In the genomic region with DNA sequence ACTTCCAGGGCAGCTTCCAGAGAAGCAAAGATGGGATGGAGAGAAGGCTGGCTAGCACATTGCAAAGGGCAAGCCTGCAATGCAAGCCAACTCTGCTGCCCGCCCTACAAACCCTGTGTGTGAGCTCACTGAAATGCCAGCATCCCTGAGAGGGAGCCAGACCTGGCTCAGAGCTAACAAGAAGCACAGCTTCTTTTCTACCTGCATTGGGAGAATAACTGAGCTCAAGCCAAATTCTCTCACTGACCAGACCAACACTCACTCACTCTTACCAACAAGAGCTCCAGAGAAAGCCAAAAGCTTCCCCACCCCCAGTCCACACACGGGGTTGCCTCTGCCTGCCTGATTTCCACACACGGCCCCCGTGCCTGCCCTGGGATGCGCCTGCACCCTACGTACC, we compare ENCODE assay signal across 14 mouse cellular contexts. TPM values are rescaled to one million over a fixed set of nuclear protein-coding genes. Genes with fewer than 3 reads are reported as not detected.
DNase-seq lines count a peak whose midpoint lies in the region; ATAC-seq and TF ChIP-seq lines count a peak whose summit lies in the region.
"Had no signal": no experiment of that assay in that cellular context is flagged by ENCODE, and none has a peak within 500 bp of the region (broad histone marks: within the 10 kb centered on the region; RNA-seq: fewer than 3 reads in every experiment).

No protein-coding gene starts in this region.

- H3K36me3 ChIP-seq in hindbrain, embryonic 10.5 days = peaks cover 84% of the 10 kb centered on the region
- H3K36me3 ChIP-seq in hindbrain, embryonic 14.5 days (replicated peaks; ENCODE audit: control insufficient read depth, insufficient read depth) = peaks cover 29% of the 10 kb centered on the region
- H3K36me3 ChIP-seq in forebrain, postnatal 0 days (ENCODE audit: insufficient read depth) = peaks cover 18% of the 10 kb centered on the region; the same call in 1 of the 2 replicates

- no peak overlapping the region for H3K4me2 ChIP-seq in hindbrain, embryonic 14.5 days (replicated peaks)
- no peak overlapping the region for H3K4me2 ChIP-seq in forebrain, postnatal 0 days (ENCODE audit: low read depth)
- H3K4me2 ChIP-seq: hindbrain, embryonic 15.5 days had no signal

- no peaks in the 10 kb centered on the region for H3K27me3 ChIP-seq in hindbrain, embryonic 10.5 days (ENCODE audit: insufficient read depth, poor library complexity, severe bottlenecking)
- H3K27me3 ChIP-seq in hindbrain, embryonic 14.5 days (ENCODE audit: control insufficient read depth, insufficient read depth, low read length) = no peaks in the 10 kb centered on the region
- H3K27me3 ChIP-seq in forebrain, postnatal 0 days (ENCODE audit: insufficient read depth, low read length) = no peaks in the 10 kb centered on the region
- H3K27me3 ChIP-seq: hindbrain, embryonic 15.5 days had no signal

- peaks cover 47% of the 10 kb centered on the region for H3K4me1 ChIP-seq in hindbrain, embryonic 10.5 days (replicated peaks)
- no peaks in the 10 kb centered on the region for H3K4me1 ChIP-seq in hindbrain, embryonic 14.5 days (replicated peaks; ENCODE audit: control insufficient read depth, insufficient read depth, low read length)
- no peaks in the 10 kb centered on the region for H3K4me1 ChIP-seq in forebrain, postnatal 0 days (ENCODE audit: insufficient read depth)
- H3K4me1 ChIP-seq: hindbrain, embryonic 15.5 days had no signal

- ATAC-seq in hindbrain, embryonic 14.5 days (ENCODE audit: low FRiP score) = no peak
- ATAC-seq in monocyte, adult 5-6 weeks (replicated peaks; ENCODE audit: insufficient number of reproducible peaks, low FRiP score, low TSS enrichment, poor library complexity, severe bottlenecking) = no peak
- no peak for ATAC-seq in forebrain, postnatal 0 days
- ATAC-seq: forebrain, embryonic 14.5 days had no signal

- DNase-seq in hindbrain, embryonic 10.5 days (ENCODE audit: low spot score) = no peak
- no peak for DNase-seq in hindbrain, embryonic 14.5 days (ENCODE audit: low spot score)
- DNase-seq in thymus, postnatal 4 days = peak; percentile 44
- no peak for DNase-seq in thymus, postnatal 10 days (ENCODE audit: low spot score in 2 of 2)
- DNase-seq in cerebellum, postnatal 25 days = peak; percentile 69 to 77
- DNase-seq in forebrain, postnatal 0 days = no peak
- DNase-seq: kidney, postnatal 10 days; lung, adult 18-20 months; spleen, adult 18-20 months had no signal

- 89% methylated on average over 6 of the region's 6 CpGs for WGBS in hindbrain, embryonic 10.5 days
- WGBS in hindbrain, embryonic 14.5 days = 96% methylated on average over 6 of the region's 6 CpGs
- WGBS in forebrain, postnatal 0 days = 91% methylated on average over 6 of the region's 6 CpGs

- no peak for TF ChIP-seq CTCF in forebrain, postnatal 0 days (IDR thresholded peaks at IDR 0.05; ENCODE audit: low read depth)

- no peak overlapping the region for H3K4me3 ChIP-seq in hindbrain, embryonic 10.5 days
- H3K4me3 ChIP-seq in hindbrain, embryonic 14.5 days (replicated peaks; ENCODE audit: low read length) = no peak overlapping the region
- no peak overlapping the region for H3K4me3 ChIP-seq in forebrain, postnatal 0 days (ENCODE audit: low read depth, low read length)
- H3K4me3 ChIP-seq: hindbrain, embryonic 15.5 days had no signal

- H3K9me3 ChIP-seq in hindbrain, embryonic 10.5 days = no peaks in the 10 kb centered on the region
- no peaks in the 10 kb centered on the region for H3K9me3 ChIP-seq in hindbrain, embryonic 14.5 days (ENCODE audit: control insufficient read depth, low read length)
- no peaks in the 10 kb centered on the region for H3K9me3 ChIP-seq in forebrain, postnatal 0 days (ENCODE audit: low read length)
- H3K9me3 ChIP-seq: G1E; hindbrain, embryonic 15.5 days had no signal

- H3K9ac ChIP-seq in hindbrain, embryonic 14.5 days = no peak overlapping the region
- H3K9ac ChIP-seq in forebrain, postnatal 0 days = no peak overlapping the region
- H3K9ac ChIP-seq: hindbrain, embryonic 15.5 days had no signal

- peak overlapping the region; percentile 57 for H3K27ac ChIP-seq in hindbrain, embryonic 10.5 days
- H3K27ac ChIP-seq in hindbrain, embryonic 14.5 days = no peak overlapping the region
- H3K27ac ChIP-seq in forebrain, postnatal 0 days (ENCODE audit: low read depth, low read length) = no peak overlapping the region
- H3K27ac ChIP-seq: hindbrain, embryonic 15.5 days had no signal

RNA-seq across cellular contexts. Expression of a gene that starts 37.5 kb away (rescaled TPM):
- 32.7 and 38.4 TPM in 2 replicates for polyA plus RNA-seq in hindbrain, embryonic 10.5 days (2016; fragmentation: Nextera tagmentation; extraction: Ambion mirVana)
- polyA plus RNA-seq in hindbrain, embryonic 14.5 days (2014; fragmentation: Nextera tagmentation; extraction: Ambion mirVana) = 14.4 and 14.6 TPM in 2 replicates
- 908 to 1,221 TPM (median 925 TPM) in 3 replicates for total RNA-seq in monocyte, adult 5-6 weeks (2017)
- total RNA-seq in forebrain, postnatal 0 days (2014; rRNA removed) = 26.4 and 35.2 TPM in 2 replicates
- polyA plus RNA-seq in forebrain, postnatal 0 days (2015; fragmentation: Nextera tagmentation; extraction: Ambion mirVana) = 5.8 and 7.2 TPM in 2 replicates

RNA-seq across cellular contexts. Expression of a gene that starts 47.7 kb away (rescaled TPM):
- polyA plus RNA-seq in hindbrain, embryonic 10.5 days (2016; fragmentation: Nextera tagmentation; extraction: Ambion mirVana) = 0.14 and 0.20 TPM in 2 replicates
- polyA plus RNA-seq in hindbrain, embryonic 14.5 days (2014; fragmentation: Nextera tagmentation; extraction: Ambion mirVana) = not detected in 2 replicates
- 2.9 to 6.6 TPM (median 4.8 TPM) in 3 replicates for total RNA-seq in monocyte, adult 5-6 weeks (2017)
- total RNA-seq in forebrain, postnatal 0 days (2014; rRNA removed) = 0.08 and 2.0 TPM in 2 replicates
- 0.36 and 0.44 TPM in 2 replicates for polyA plus RNA-seq in forebrain, postnatal 0 days (2015; fragmentation: Nextera tagmentation; extraction: Ambion mirVana)
- total RNA-seq: midbrain, postnatal 0 days had no signal
- polyA plus RNA-seq: G1E had no signal

Comparison
In these comparisons a context has a peak if more than half of its experiments do, and no peak if none do; other contexts are left out.
1. DNase-seq: peak in thymus, postnatal 4 days (single experiment) and cerebellum, postnatal 25 days (2 of 2); none in hindbrain, embryonic 10.5 days (single experiment), hindbrain, embryonic 14.5 days (single experiment), thymus, postnatal 10 days (0 of 2) and forebrain, postnatal 0 days (single experiment).